Mouse (Mus musculus) lung, embryonic 16.5 days (tissue): Measurements from ENCODE around the gene Rbms3. TPM values are rescaled to one million over a fixed set of nuclear protein-coding genes. Genes with fewer than 3 reads are reported as not detected.

Experiments
- ATAC-seq: fragments of 200-750 bp; cut with Nextera tagmentation; 2 replicates; pipeline ENCODE4 v1.8.0; 2017; ENCODE audit warnings: low read depth, mild to moderate bottlenecking, moderate library complexity
- H3K27ac ChIP-seq: fragments of 300-500 bp; sonication (generic); 2 replicates; pipeline ENCODE4 v1.5.1; 2014; ENCODE audit warnings: mild to moderate bottlenecking, control low read depth, low read length
- H3K27me3 ChIP-seq: fragments of 300-500 bp; sonication (generic); 2 replicates; pipeline ENCODE4 v1.6.1; 2014; ENCODE audit warnings: low read depth, low read length, mixed read lengths; ENCODE audit not compliant: control insufficient read depth, insufficient read depth
- H3K36me3 ChIP-seq: fragments of 300-500 bp; sonication (generic); 2 replicates; pipeline ENCODE4 v1.6.1; 2014; ENCODE audit warnings: low read length; ENCODE audit not compliant: control insufficient read depth, insufficient read depth
- H3K4me1 ChIP-seq: fragments of 300-500 bp; sonication (generic); replicated peaks from 2 replicates; pipeline ENCODE4 v1.6.1; 2014; ENCODE audit warnings: low read length, mixed read lengths; ENCODE audit not compliant: control insufficient read depth, insufficient read depth
- H3K4me2 ChIP-seq: fragments of 300-500 bp; sonication (generic); 2 replicates; pipeline ENCODE4 v1.6.1; 2014; ENCODE audit warnings: low read depth, low read length, control low read depth
- H3K4me3 ChIP-seq: fragments of 300-500 bp; sonication (generic); 2 replicates; pipeline ENCODE4 v1.5.1; 2014; ENCODE audit warnings: mild to moderate bottlenecking, low read length, control low read depth
- H3K9ac ChIP-seq: fragments of 300-500 bp; sonication (generic); 2 replicates; pipeline ENCODE4 v1.6.1; 2014; ENCODE audit warnings: low read length, control low read depth
- H3K9me3 ChIP-seq: fragments of 300-500 bp; sonication (generic); 2 replicates; pipeline ENCODE4 v1.6.1; 2016; ENCODE audit warnings: low read length; ENCODE audit not compliant: control insufficient read depth
- WGBS: fragments of 180-500 bp; shearing (Covaris S2); extraction: QIAGEN DNeasy Blood & Tissue Kit; methylation state at CpG from one replicate; pipeline ENCODE4 v1.1.7; 2014; 5-methylcytosine and 5-hydroxymethylcytosine counted together
- polyA plus RNA-seq: library from polyadenylated mRNA; unstranded; fragments of >200 nt; fragmentation: Nextera tagmentation; extraction: Ambion mirVana; gene quantifications from 2 replicates; pipeline ENCODE4 v1.2.1, GENCODE M21; 2015

Gene Rbms3
- polyA plus RNA-seq, 1 experiment from 2014 or later: 104 TPM

- no peaks in the 10 kb centered on the region for H3K27me3 ChIP-seq
- 29% methylated on average over 3 of the region's 3 CpGs for WGBS
- H3K4me1 ChIP-seq: peaks cover 10% of the 10 kb centered on the region
- H3K9me3 ChIP-seq: no peaks in the 10 kb centered on the region
- no peak overlapping the region for H3K4me3 ChIP-seq
- H3K36me3 ChIP-seq: no peaks in the 10 kb centered on the region
- peak; percentile 21; the same call in 1 of the 2 replicates for ATAC-seq
- no peak overlapping the region for H3K4me2 ChIP-seq
- no peak overlapping the region for H3K9ac ChIP-seq
- peak overlapping the region; percentile 71 for H3K27ac ChIP-seq
These were observed 717.2 kb downstream of the Rbms3 start for GRCm38 (mm10) chr9:116912493-116912847.

GRCm38 (mm10) chr9:116911781-116912492, 717.8 kb downstream of the Rbms3 start:
- H3K4me2 ChIP-seq: no peak overlapping the region
- peak overlapping the region; percentile 71 for H3K27ac ChIP-seq
- H3K4me3 ChIP-seq: no peak overlapping the region
- peaks cover 10% of the 10 kb centered on the region for H3K4me1 ChIP-seq
- ATAC-seq: peak; percentile 73; the same call in 1 of the 2 replicates
- 31% methylated on average over 2 of the region's 2 CpGs for WGBS
- no peak overlapping the region for H3K9ac ChIP-seq
- no peaks in the 10 kb centered on the region for H3K36me3 ChIP-seq
- H3K9me3 ChIP-seq: no peaks in the 10 kb centered on the region
- H3K27me3 ChIP-seq: no peaks in the 10 kb centered on the region

- Histone ChIP-seq H3K4me2 (no peak overlapping the region), H3K4me1 (peaks cover 10% of the 10 kb centered on the region), H3K4me3 (no peak overlapping the region), H3K9ac (no peak overlapping the region), H3K27me3 (no peaks in the 10 kb centered on the region), H3K9me3 (no peaks in the 10 kb centered on the region), H3K27ac (no peak overlapping the region), H3K36me3 (no peaks in the 10 kb centered on the region)
- no peak for ATAC-seq
- WGBS: 62% methylated on average over 4 of the region's 4 CpGs
These were observed 720.2 kb downstream of the Rbms3 start for GRCm38 (mm10) chr9:116909511-116909910.

GRCm38 (mm10) chr9:116906955-116907354, 722.8 kb downstream of the Rbms3 start:
- Histone ChIP-seq H3K9ac (no peak overlapping the region), H3K9me3 (no peaks in the 10 kb centered on the region), H3K4me3 (no peak overlapping the region), H3K27ac (no peak overlapping the region), H3K27me3 (no peaks in the 10 kb centered on the region), H3K4me2 (no peak overlapping the region), H3K4me1 (peaks cover 8% of the 10 kb centered on the region; the same call in 1 of the 2 replicates), H3K36me3 (no peaks in the 10 kb centered on the region)
- ATAC-seq: no peak
- 59% methylated on average over 4 of the region's 4 CpGs for WGBS

GRCm38 (mm10) chr9:116905646-116906045, 724.1 kb downstream of the Rbms3 start:
- H3K4me2 ChIP-seq: no peak overlapping the region
- H3K9me3 ChIP-seq: no peaks in the 10 kb centered on the region
- H3K4me3 ChIP-seq: no peak overlapping the region
- no peak for ATAC-seq
- H3K27ac ChIP-seq: no peak overlapping the region
- H3K36me3 ChIP-seq: no peaks in the 10 kb centered on the region
- H3K9ac ChIP-seq: no peak overlapping the region
- H3K4me1 ChIP-seq: peaks cover 5% of the 10 kb centered on the region; the same call in 1 of the 2 replicates
- 83% methylated on average over 2 of the region's 2 CpGs for WGBS
- H3K27me3 ChIP-seq: no peaks in the 10 kb centered on the region

GRCm38 (mm10) chr9:116903304-116903993, 726.3 kb downstream of the Rbms3 start:
- 0 out of 2 replicates have a peak, but pooled peaks have one; percentile 10 for ATAC-seq
- Histone ChIP-seq H3K9ac (no peak overlapping the region), H3K9me3 (no peaks in the 10 kb centered on the region), H3K4me3 (no peak overlapping the region), H3K27me3 (no peaks in the 10 kb centered on the region), H3K4me1 (peaks cover 5% of the 10 kb centered on the region; the same call in 1 of the 2 replicates), H3K4me2 (no peak overlapping the region), H3K27ac (0 out of 2 replicates have a peak overlapping the region, but pooled peaks have one; percentile 16), H3K36me3 (no peaks in the 10 kb centered on the region)
- WGBS: 46% methylated on average over 11 of the region's 11 CpGs

- H3K9ac ChIP-seq: no peak overlapping the region
These were observed 730.3 kb downstream of the Rbms3 start for GRCm38 (mm10) chr9:116899403-116899802.

GRCm38 (mm10) chr9:116886973-116887680, 742.6 kb downstream of the Rbms3 start:
- Histone ChIP-seq H3K4me2 (no peak overlapping the region), H3K27ac (peak overlapping the region; percentile 38), H3K4me3 (no peak overlapping the region), H3K27me3 (no peaks in the 10 kb centered on the region), H3K36me3 (no peaks in the 10 kb centered on the region), H3K4me1 (peaks cover 13% of the 10 kb centered on the region), H3K9ac (no peak overlapping the region), H3K9me3 (no peaks in the 10 kb centered on the region)
- WGBS: 68% methylated on average over 9 of the region's 9 CpGs
- peak; percentile 70 for ATAC-seq

More at GRCm38 (mm10) chr9:116899403-116899802, 730.3 kb downstream of the Rbms3 start:
- H3K4me2 ChIP-seq: no peak overlapping the region
- H3K9me3 ChIP-seq: no peaks in the 10 kb centered on the region
- no peak overlapping the region for H3K27ac ChIP-seq
- H3K4me1 ChIP-seq: peaks cover 5% of the 10 kb centered on the region; the same call in 1 of the 2 replicates
- no peak for ATAC-seq
- WGBS: 38% methylated on average over 15 of the region's 15 CpGs
- no peaks in the 10 kb centered on the region for H3K36me3 ChIP-seq
- no peaks in the 10 kb centered on the region for H3K27me3 ChIP-seq
- H3K4me3 ChIP-seq: no peak overlapping the region

GRCm38 (mm10) chr9:116885617-116886016, 744.1 kb downstream of the Rbms3 start:
- WGBS: 21% methylated on average over 5 of the region's 5 CpGs
- Histone ChIP-seq H3K36me3 (0 out of 2 replicates have a peak, but pooled peaks cover 4% of the 10 kb centered on the region), H3K4me2 (no peak overlapping the region), H3K4me3 (no peak overlapping the region), H3K4me1 (peaks cover 13% of the 10 kb centered on the region), H3K27me3 (no peaks in the 10 kb centered on the region), H3K9me3 (peaks cover 3% of the 10 kb centered on the region; the same call in 1 of the 2 replicates), H3K27ac (peak overlapping the region; percentile 67), H3K9ac (no peak overlapping the region)
- ATAC-seq: peak; percentile 77
